Mouse (Mus musculus) kidney, adult 2 months (tissue): ENCODE data around the gene Zmiz1. TPM values are rescaled to one million over a fixed set of nuclear protein-coding genes. Genes with fewer than 3 reads are reported as not detected.

Experiments
- DNase-seq: peaks from one replicate; pipeline ENCODE4 v3.0.0; 2021
- H3K27ac ChIP-seq: fragments of 200-500 bp; 2 replicates; pipeline ENCODE4 v1.5.1; 2012; ENCODE audit warnings: low read depth, low read length, control low read depth, inconsistent platforms; ENCODE audit not compliant: insufficient read depth
- H3K27me3 ChIP-seq: fragments of 200-500 bp; replicated peaks from 2 replicates; pipeline ENCODE4 v1.6.1; 2012; ENCODE audit warnings: mild to moderate bottlenecking, moderate library complexity, low read length, inconsistent platforms; ENCODE audit not compliant: control insufficient read depth, insufficient read depth
- H3K36me3 ChIP-seq: fragments of 200-500 bp; 2 replicates; pipeline ENCODE4 v1.6.1; 2012; ENCODE audit warnings: mild to moderate bottlenecking, moderate library complexity, low read length, inconsistent platforms; ENCODE audit not compliant: control insufficient read depth, insufficient read depth
- H3K4me1 ChIP-seq: fragments of 200-500 bp; 2 replicates; pipeline ENCODE4 v1.6.1; 2011; ENCODE audit warnings: low read length; ENCODE audit not compliant: control insufficient read depth, insufficient read depth
- H3K4me3 ChIP-seq: fragments of 200-500 bp; 2 replicates; pipeline ENCODE4 v1.5.1; 2011; ENCODE audit warnings: mild to moderate bottlenecking, low read depth, low read length, control low read depth; ENCODE audit not compliant: insufficient read depth
- CTCF ChIP-seq: fragments of 200-500 bp; conservative IDR thresholded peaks from 2 replicates; pipeline ENCODE4 v1.5.1; 2011; ENCODE audit warnings: low read depth, mild to moderate bottlenecking, control low read depth, low read length, moderate library complexity, mixed read lengths; ENCODE audit not compliant: insufficient read depth, insufficient read length
- POLR2A ChIP-seq: fragments of 200-500 bp; IDR thresholded peaks from one replicate; pipeline ENCODE4 v1.6.1; 2011; ENCODE audit warnings: low read depth, low read length, control low read depth
- WGBS: fragments of 180-500 bp; shearing (Covaris S2); methylation state at CpG from one replicate; pipeline ENCODE4 v1.1.7; 2018; 5-methylcytosine and 5-hydroxymethylcytosine counted together
- polyA plus RNA-seq: library from polyadenylated mRNA; depleted of rRNA; stranded (reverse); fragments of >200 nt; gene quantifications from 2 replicates; pipeline ENCODE4 v1.2.3, GENCODE M21; 2012

Gene Zmiz1
- polyA plus RNA-seq, 1 experiment, result 42.6 TPM

GRCm38 (mm10) chr14:25496116-25496515 is 37.1 kb downstream of the Zmiz1 start:
- peak; percentile 96 for DNase-seq
- H3K27ac ChIP-seq, result peak overlapping the region; percentile 67
- TF ChIP-seq CTCF (0 out of 2 replicates have a peak, but pooled peaks have one; percentile 8), POLR2A (no peak)
- no peaks in the 10 kb centered on the region for H3K36me3 ChIP-seq
- peaks cover 92% of the 10 kb centered on the region for H3K4me1 ChIP-seq
- H3K27me3 ChIP-seq, result no peaks in the 10 kb centered on the region
- WGBS, result 33% methylated on average over 2 of the region's 2 CpGs
- no peak overlapping the region for H3K4me3 ChIP-seq

- no peaks in the 10 kb centered on the region for H3K27me3 ChIP-seq
- H3K4me3 ChIP-seq, result no peak overlapping the region
- H3K27ac ChIP-seq, result peak overlapping the region; percentile 67
- peak; percentile 72 for DNase-seq
- peaks cover 85% of the 10 kb centered on the region for H3K4me1 ChIP-seq
- TF ChIP-seq POLR2A (no peak), CTCF (no peak)
- H3K36me3 ChIP-seq, result no peaks in the 10 kb centered on the region
- 24% methylated on average over 3 of the region's 3 CpGs for WGBS
Measured at GRCm38 (mm10) chr14:25496989-25497388, 38.0 kb downstream of the Zmiz1 start.

- TF ChIP-seq CTCF, result peak; percentile 27; the same call in 1 of the 2 replicates
- no peak for TF ChIP-seq POLR2A
- no peaks in the 10 kb centered on the region for H3K36me3 ChIP-seq
- peaks cover 79% of the 10 kb centered on the region for H3K4me1 ChIP-seq
- DNase-seq, result no peak
- 20% methylated on average over 8 of the region's 8 CpGs for WGBS
- H3K4me3 ChIP-seq, result no peak overlapping the region
- no peaks in the 10 kb centered on the region for H3K27me3 ChIP-seq
- H3K27ac ChIP-seq, result peak overlapping the region; percentile 58
Measured at GRCm38 (mm10) chr14:25497596-25497995, 38.6 kb downstream of the Zmiz1 start.

GRCm38 (mm10) chr14:25498367-25498766 is 39.4 kb downstream of the Zmiz1 start:
- Histone ChIP-seq H3K4me3 (no peak overlapping the region), H3K4me1 (peaks cover 71% of the 10 kb centered on the region), H3K27me3 (no peaks in the 10 kb centered on the region), H3K36me3 (no peaks in the 10 kb centered on the region; the same call in 1 of the 2 replicates), H3K27ac (0 out of 2 replicates have a peak overlapping the region, but pooled peaks have one; percentile 58)
- DNase-seq, result no peak
- TF ChIP-seq POLR2A (no peak), CTCF (no peak)
- 29% methylated on average over 7 of the region's 7 CpGs for WGBS

- Histone ChIP-seq H3K27me3 (no peaks in the 10 kb centered on the region), H3K4me1 (peaks cover 61% of the 10 kb centered on the region), H3K36me3 (no peaks in the 10 kb centered on the region; the same call in 1 of the 2 replicates), H3K27ac (0 out of 2 replicates have a peak overlapping the region, but pooled peaks have one; percentile 11), H3K4me3 (no peak overlapping the region)
- WGBS, result 28% methylated on average over 3 of the region's 3 CpGs
- no peak for DNase-seq
- TF ChIP-seq POLR2A (no peak), CTCF (no peak)
Measured at GRCm38 (mm10) chr14:25499526-25499925, 40.5 kb downstream of the Zmiz1 start.

GRCm38 (mm10) chr14:25500511-25501120 is 41.6 kb downstream of the Zmiz1 start:
- TF ChIP-seq POLR2A (no peak), CTCF (no peak)
- H3K36me3 ChIP-seq, result no peaks in the 10 kb centered on the region; the same call in 1 of the 2 replicates
- H3K4me3 ChIP-seq, result no peak overlapping the region
- DNase-seq, result peak; percentile 19
- whole genome bisulfite sequencing, result 28% methylated on average over 3 of the region's 3 CpGs
- H3K27me3 ChIP-seq, result no peaks in the 10 kb centered on the region
- peaks cover 58% of the 10 kb centered on the region for H3K4me1 ChIP-seq
- H3K27ac ChIP-seq, result no peak overlapping the region

- H3K27me3 ChIP-seq, result no peaks in the 10 kb centered on the region
- H3K36me3 ChIP-seq, result no peaks in the 10 kb centered on the region; the same call in 1 of the 2 replicates
- WGBS, result 70% methylated on average over 5 of the region's 5 CpGs
- TF ChIP-seq POLR2A (no peak), CTCF (no peak)
- H3K4me3 ChIP-seq, result no peak overlapping the region
- peaks cover 58% of the 10 kb centered on the region for H3K4me1 ChIP-seq
- no peak overlapping the region for H3K27ac ChIP-seq
- no peak for DNase-seq
Measured at GRCm38 (mm10) chr14:25501481-25501880, 42.5 kb downstream of the Zmiz1 start.
